Mouse (Mus musculus) ES-E14 (cell line): ENCODE results near the gene Dohh. TPM values are rescaled to one million over a fixed set of nuclear protein-coding genes. Genes with fewer than 3 reads are reported as not detected.
A peak's percentile ranks its signal among the peaks of the same experiment; 100 is the strongest.

Experiments
- DNase-seq: peaks from one replicate; pipeline ENCODE4 v3.0.0-alpha.2; 2013; ENCODE audit warnings: low read depth, low spot score
- H3K27ac ChIP-seq: 2 replicates; pipeline ENCODE4 v1.5.1; 2012; ENCODE audit warnings: low read depth, mild to moderate bottlenecking, low read length, moderate library complexity, mixed read lengths; ENCODE audit not compliant: poor library complexity, insufficient read depth, severe bottlenecking
- H3K36me3 ChIP-seq: 2 replicates; pipeline ENCODE4 v1.6.1; 2012; ENCODE audit warnings: mild to moderate bottlenecking, low read length, moderate library complexity, mixed read lengths; ENCODE audit not compliant: control insufficient read depth, poor library complexity, insufficient read depth, severe bottlenecking
- H3K4me1 ChIP-seq, 2 experiments: fragments of 150-350 bp in 1 of 2; sonication (generic) in 1 of 2; 2 replicates each; pipeline ENCODE4 v1.6.1; 2012; ENCODE audit warnings: low read length in 2 of 2, mild to moderate bottlenecking in 1 of 2, mixed read lengths in 1 of 2; ENCODE audit not compliant: control insufficient read depth in 2 of 2, insufficient read depth in 2 of 2, poor library complexity in 1 of 2
- H3K4me3 ChIP-seq, 2 experiments: fragments of 150-350 bp in 1 of 2; sonication (generic) in 1 of 2; 2 replicates each; pipeline ENCODE4 v1.5.1; 2012; ENCODE audit warnings: low read length in 2 of 2, low read depth in 1 of 2, mild to moderate bottlenecking in 1 of 2, mixed read lengths in 1 of 2; ENCODE audit not compliant: insufficient read depth in 1 of 2, poor library complexity in 1 of 2, severe bottlenecking in 1 of 2
- H3K9ac ChIP-seq: 2 replicates; pipeline ENCODE4 v1.6.1; 2012; ENCODE audit warnings: low read depth, mild to moderate bottlenecking, low read length, mixed read lengths; ENCODE audit not compliant: poor library complexity, insufficient read depth, severe bottlenecking
- H3K9me3 ChIP-seq: fragments of 150-350 bp; sonication (generic); 2 replicates; pipeline ENCODE4 v1.6.1; 2012; ENCODE audit warnings: low read depth, mild to moderate bottlenecking, low read length; ENCODE audit not compliant: control insufficient read depth, insufficient read depth
- CHD2 ChIP-seq: IDR thresholded peaks from 2 replicates; pipeline ENCODE4 v1.6.1; 2014; ENCODE audit warnings: mild to moderate bottlenecking, low read depth, low read length, inconsistent platforms
- HCFC1 ChIP-seq: IDR thresholded peaks from 2 replicates; pipeline ENCODE4 v1.6.1; 2012; ENCODE audit warnings: low read length, inconsistent platforms, borderline replicate concordance; ENCODE audit not compliant: insufficient read depth
- MAFK ChIP-seq: IDR thresholded peaks from 2 replicates; pipeline ENCODE4 v1.6.1; 2014; ENCODE audit warnings: mild to moderate bottlenecking, low read depth, low read length, inconsistent platforms; ENCODE audit not compliant: insufficient read depth
- ZC3H11A ChIP-seq: IDR thresholded peaks from 2 replicates; pipeline ENCODE4 v1.6.1; 2012; ENCODE audit warnings: low read depth, mild to moderate bottlenecking, inconsistent platforms, low read length, borderline replicate concordance
- ZNF384 ChIP-seq: IDR thresholded peaks from 2 replicates; pipeline ENCODE4 v1.6.1; 2012; ENCODE audit warnings: low read depth, low read length, inconsistent platforms
- in situ Hi-C, 2 experiments: fragments of 600-800 bp; cut with MboI; formaldehyde crosslinking; loops; one replicate each; pipeline ENCODE4 v1.15.1; 2025; ENCODE audit warnings: low sequenced_read_pairs in 2 of 2, inconsistent platforms in 1 of 2; ENCODE audit not compliant: unreplicated experiment in 2 of 2
- total RNA-seq: library from RNA; depleted of rRNA; stranded (reverse); fragments of 300-350 nt; gene quantifications from 2 replicates; pipeline ENCODE4 v1.2.3, GENCODE M21; 2012

The Dohh gene
- total RNA-seq, 1 experiment: 168 TPM

GRCm38 (mm10) chr10:81376561-81377361, 7.5 kb upstream of the Dohh start:
- Histone ChIP-seq H3K36me3 (peaks cover 25% of the 10 kb centered on the region; the same call in 1 of the 2 replicates), H3K9ac (peak overlapping the region; percentile 91), H3K27ac (0 out of 2 replicates have a peak overlapping the region, but pooled peaks have one; percentile 2), H3K4me3 (peak overlapping the region; percentile 78 to 87), H3K4me1 (peaks cover 6 to 12% of the 10 kb centered on the region in 2 experiments; a peak in 2 of 4 replicates), H3K9me3 (no peaks in the 10 kb centered on the region)
- TF ChIP-seq HCFC1: no peak
- TF ChIP-seq MAFK: no peak
- TF ChIP-seq ZC3H11A: no peak
- no peak for TF ChIP-seq CHD2
- TF ChIP-seq ZNF384: no peak
- in situ Hi-C loops: no loop called here
- no peak for DNase-seq

DNA sequence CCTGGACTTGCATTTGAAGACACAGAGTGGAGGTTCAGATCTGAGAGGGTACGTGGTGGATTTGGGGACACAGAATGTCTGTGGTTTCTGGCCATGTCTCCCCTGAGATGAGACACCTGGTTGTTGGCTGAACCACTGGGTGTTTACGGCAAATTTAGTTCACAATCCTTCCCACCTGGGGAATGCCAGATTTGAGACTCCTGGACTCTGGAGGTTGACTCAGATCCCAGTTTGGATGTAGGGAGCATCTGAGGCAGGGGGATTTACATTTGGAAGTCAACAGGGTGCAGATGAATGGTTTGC, 6.9 kb upstream of the Dohh start:
- in situ Hi-C loops: no loop called here
- no peak overlapping the region; the same call in 1 of the 2 replicates for H3K27ac ChIP-seq

GRCm38 (mm10) chr10:81377793-81378552, 6.3 kb upstream of the Dohh start, which contains the start of gene Fzr1:
Fzr1 (minus strand) TSS chr10:81378516.
- Histone ChIP-seq H3K4me1 (peaks cover 6% of the 10 kb centered on the region in 2 experiments; a peak in 2 of 4 replicates), H3K36me3 (peaks cover 19% of the 10 kb centered on the region; the same call in 1 of the 2 replicates), H3K27ac (peak within 1 kb of the TSS; percentile 61), H3K9me3 (no peaks in the 10 kb centered on the region), H3K4me3 (peak within 1 kb of the TSS; percentile 78 to 87), H3K9ac (peak within 1 kb of the TSS; percentile 91)
- in situ Hi-C loops: no loop called here
- DNase-seq: no peak
- no peak for TF ChIP-seq CHD2
- no peak for TF ChIP-seq ZNF384

More for the DNA sequence above, 6.9 kb upstream of the Dohh start:
- H3K4me3 ChIP-seq: peak overlapping the region; percentile 78 to 87
- no peak for DNase-seq
- peak overlapping the region; percentile 91 for H3K9ac ChIP-seq
- peaks cover 24% of the 10 kb centered on the region; the same call in 1 of the 2 replicates for H3K36me3 ChIP-seq
- H3K4me1 ChIP-seq: peaks cover 6 to 9% of the 10 kb centered on the region in 2 experiments; a peak in 2 of 4 replicates
- TF ChIP-seq ZNF384: no peak
- no peak for TF ChIP-seq MAFK
- TF ChIP-seq ZC3H11A: no peak
- no peak for TF ChIP-seq HCFC1
- H3K9me3 ChIP-seq: no peaks in the 10 kb centered on the region

DNA sequence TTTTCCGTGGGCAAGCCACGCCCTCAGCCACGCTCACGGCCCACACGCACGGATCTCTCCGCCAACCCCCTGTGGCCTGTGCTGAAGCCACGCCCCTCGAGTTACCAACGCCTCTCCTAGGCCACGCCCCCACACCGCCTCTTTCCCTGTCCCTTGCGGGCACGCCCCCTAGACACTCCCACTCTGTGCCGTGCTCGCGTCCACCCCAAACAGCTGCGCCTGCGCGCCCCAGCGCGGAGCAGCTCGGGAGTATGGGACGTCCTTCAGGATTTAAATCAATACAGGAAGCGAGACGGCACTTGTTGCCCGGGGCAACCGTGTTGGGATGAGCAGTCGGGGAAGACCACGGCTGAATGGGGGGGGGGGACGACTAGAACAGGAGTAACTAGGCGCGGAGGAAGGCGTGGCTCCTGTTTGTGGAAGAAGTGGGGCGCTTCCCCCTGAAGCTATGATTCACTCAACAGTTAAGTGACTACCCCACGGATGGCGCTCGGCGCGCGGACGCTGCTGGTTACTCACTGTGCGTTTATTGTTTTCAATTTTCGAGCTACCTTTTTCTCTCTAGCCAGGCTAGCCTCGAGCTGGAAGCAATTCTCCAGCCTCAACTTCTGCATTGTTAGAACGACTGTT, 5.6 kb upstream of the Dohh start:
- peak; percentile 100 for DNase-seq
- in situ Hi-C loops: no loop called here
- peaks cover 6% of the 10 kb centered on the region in 2 experiments; a peak in 2 of 4 replicates for H3K4me1 ChIP-seq
- peak overlapping the region; percentile 70 for H3K9ac ChIP-seq
- H3K4me3 ChIP-seq: peak overlapping the region; percentile 78 to 87
- H3K9me3 ChIP-seq: no peaks in the 10 kb centered on the region
- TF ChIP-seq ZC3H11A (no peak), ZNF384 (no peak), CHD2 (no peak), MAFK (no peak), HCFC1 (no peak)
- H3K27ac ChIP-seq: peak overlapping the region; percentile 33
- H3K36me3 ChIP-seq: peaks cover 16% of the 10 kb centered on the region; the same call in 1 of the 2 replicates
